Mouse (Mus musculus) lung, embryonic 14.5 days (tissue): Measurements from ENCODE around the gene Wdr74. TPM values are rescaled to one million over a fixed set of nuclear protein-coding genes. Genes with fewer than 3 reads are reported as not detected.
A peak's percentile ranks its signal among the peaks of the same experiment; 100 is the strongest.

Experiments
- ATAC-seq: fragments of 200-750 bp; cut with Nextera tagmentation; 2 replicates; pipeline ENCODE4 v1.8.0; 2017; ENCODE audit warnings: mild to moderate bottlenecking, moderate TSS enrichment, moderate library complexity; ENCODE audit not compliant: insufficient read depth
- DNase-seq: peaks from one replicate; pipeline ENCODE4 v3.0.0-alpha.2; 2015
- H3K27ac ChIP-seq: fragments of 300-500 bp; sonication (generic); 2 replicates; pipeline ENCODE4 v1.5.1; 2014; ENCODE audit warnings: low read depth, mild to moderate bottlenecking, moderate library complexity
- H3K27me3 ChIP-seq: fragments of 300-500 bp; sonication (generic); 2 replicates; pipeline ENCODE4 v1.6.1; 2014; ENCODE audit warnings: low read length, control low read depth; ENCODE audit not compliant: insufficient read depth
- H3K36me3 ChIP-seq: fragments of 300-500 bp; sonication (generic); 2 replicates; pipeline ENCODE4 v1.6.1; 2014; ENCODE audit warnings: control low read depth; ENCODE audit not compliant: insufficient read depth
- H3K4me1 ChIP-seq: fragments of 300-500 bp; sonication (generic); 2 replicates; pipeline ENCODE4 v1.6.1; 2014; ENCODE audit warnings: antibody characterized with exemption, control low read depth; ENCODE audit not compliant: insufficient read depth
- H3K4me2 ChIP-seq: fragments of 300-500 bp; sonication (generic); 2 replicates; pipeline ENCODE4 v1.6.1; 2014; ENCODE audit warnings: mild to moderate bottlenecking
- H3K4me3 ChIP-seq: fragments of 300-500 bp; sonication (generic); 2 replicates; pipeline ENCODE4 v1.5.1; 2014; ENCODE audit warnings: low read depth, low read length
- H3K9ac ChIP-seq: fragments of 300-500 bp; sonication (generic); 2 replicates; pipeline ENCODE4 v1.6.1; 2014
- H3K9me3 ChIP-seq: fragments of 300-500 bp; sonication (generic); 2 replicates; pipeline ENCODE4 v1.6.1; 2016; ENCODE audit warnings: low read depth, low read length, control low read depth
- CTCF ChIP-seq: IDR thresholded peaks from 2 replicates; pipeline ENCODE4 v1.5.1; 2016; ENCODE audit warnings: antibody characterized with exemption, low read depth
- WGBS: fragments of 180-500 bp; shearing (Covaris S2); extraction: QIAGEN DNeasy Blood & Tissue Kit; methylation state at CpG from one replicate; pipeline ENCODE4 v1.1.7; 2014; 5-methylcytosine and 5-hydroxymethylcytosine counted together
- polyA plus RNA-seq: library from polyadenylated mRNA; unstranded; fragments of >200 nt; fragmentation: Nextera tagmentation; extraction: Ambion mirVana; gene quantifications from 2 replicates; pipeline ENCODE4 v1.2.1, GENCODE M21; 2014

Wdr74 gene
- 83.4 and 88.0 TPM in 2 replicates for polyA plus RNA-seq

- H3K27ac ChIP-seq = peak within 1 kb of the TSS; percentile 39
- no peaks in the 10 kb centered on the region for H3K9me3 ChIP-seq
- peaks cover 31% of the 10 kb centered on the region for H3K36me3 ChIP-seq
- H3K4me3 ChIP-seq = peak within 1 kb of the TSS; percentile 77
- under 1% methylated on average over 32 of the region's 32 CpGs for WGBS
- H3K4me2 ChIP-seq = peak within 1 kb of the TSS; percentile 61
- TF ChIP-seq CTCF = no peak
- H3K27me3 ChIP-seq = no peaks in the 10 kb centered on the region
- ATAC-seq (peak; percentile 95), DNase-seq (peak; percentile 98)
- no peaks in the 10 kb centered on the region for H3K4me1 ChIP-seq
- H3K9ac ChIP-seq = peak within 1 kb of the TSS; percentile 78
Observed at GRCm38 (mm10) chr19:8735389-8736159, at the start of gene Wdr74. Gene Wdr74, plus strand, starts transcription at chr19:8735827.

GRCm38 (mm10) chr19:8691871-8692539 lies 43.6 kb upstream of the Wdr74 start:
- no peaks in the 10 kb centered on the region for H3K27me3 ChIP-seq
- H3K4me1 ChIP-seq = no peaks in the 10 kb centered on the region
- no peak overlapping the region for H3K4me3 ChIP-seq
- no peak overlapping the region for H3K4me2 ChIP-seq
- H3K9me3 ChIP-seq = no peaks in the 10 kb centered on the region
- no peak overlapping the region for H3K27ac ChIP-seq
- no peak for TF ChIP-seq CTCF
- H3K36me3 ChIP-seq = no peaks in the 10 kb centered on the region
- no peak for ATAC-seq
- 49% methylated on average over 9 of the region's 9 CpGs for WGBS
- peak; percentile 45 for DNase-seq
- H3K9ac ChIP-seq = no peak overlapping the region

DNA sequence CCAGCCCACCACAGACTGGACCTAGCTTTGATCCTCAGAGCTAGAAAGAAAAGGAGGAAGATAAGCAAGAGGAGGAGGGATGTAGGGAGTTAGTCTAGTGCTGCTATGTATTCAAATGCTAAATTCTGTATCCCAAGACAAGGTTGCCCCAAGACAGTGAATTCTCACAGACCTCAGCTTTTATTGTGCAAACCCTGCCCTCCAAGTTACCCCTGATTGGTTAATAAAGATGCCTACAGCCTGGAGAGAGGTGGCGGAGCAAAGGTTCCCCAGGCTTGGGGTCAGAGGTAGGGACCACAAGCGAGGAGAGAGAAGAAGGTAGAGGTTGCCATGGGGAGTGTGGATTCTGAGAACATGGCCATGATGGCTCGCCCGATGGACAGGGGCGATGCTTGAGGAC lies 42.9 kb upstream of the Wdr74 start:
- H3K9me3 ChIP-seq = no peaks in the 10 kb centered on the region
- 72% methylated on average over 5 of the region's 5 CpGs for WGBS
- H3K4me1 ChIP-seq = no peaks in the 10 kb centered on the region
- no peak overlapping the region for H3K4me3 ChIP-seq
- no peak for TF ChIP-seq CTCF
- ATAC-seq (no peak), DNase-seq (no peak)
- no peaks in the 10 kb centered on the region for H3K36me3 ChIP-seq
- no peaks in the 10 kb centered on the region for H3K27me3 ChIP-seq
- no peak overlapping the region for H3K4me2 ChIP-seq
- no peak overlapping the region for H3K27ac ChIP-seq
- H3K9ac ChIP-seq = no peak overlapping the region

DNA sequence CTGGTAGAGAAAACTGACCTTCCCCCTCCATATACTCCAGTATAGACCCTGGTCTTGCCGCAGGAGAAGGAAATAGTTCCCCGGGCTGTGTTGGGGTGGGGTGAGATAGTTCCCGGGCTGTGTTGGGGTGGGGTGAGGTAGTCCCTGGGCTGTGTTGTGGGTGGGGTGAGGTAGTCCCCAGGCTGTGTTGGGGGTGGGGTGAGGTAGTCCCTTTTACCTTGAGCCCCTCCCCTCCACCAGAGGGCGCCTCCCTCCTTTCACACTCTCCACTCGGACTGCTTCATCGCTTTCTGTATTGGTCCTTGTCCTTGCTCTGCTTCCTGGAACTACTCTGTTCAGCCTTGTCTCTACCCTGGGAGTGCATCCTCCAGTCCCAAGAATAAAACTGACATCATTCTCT lies 40.3 kb upstream of the Wdr74 start:
- no peak overlapping the region for H3K4me2 ChIP-seq
- no peak overlapping the region for H3K9ac ChIP-seq
- no peaks in the 10 kb centered on the region for H3K36me3 ChIP-seq
- H3K27ac ChIP-seq = no peak overlapping the region
- no peaks in the 10 kb centered on the region for H3K4me1 ChIP-seq
- WGBS = 30% methylated on average over 6 of the region's 6 CpGs
- ATAC-seq = peak; percentile 49; the same call in 1 of the 2 replicates
- TF ChIP-seq CTCF = peak; percentile 44
- H3K4me3 ChIP-seq = no peak overlapping the region
- peak; percentile 19 for DNase-seq
- H3K9me3 ChIP-seq = no peaks in the 10 kb centered on the region
- H3K27me3 ChIP-seq = no peaks in the 10 kb centered on the region

DNA sequence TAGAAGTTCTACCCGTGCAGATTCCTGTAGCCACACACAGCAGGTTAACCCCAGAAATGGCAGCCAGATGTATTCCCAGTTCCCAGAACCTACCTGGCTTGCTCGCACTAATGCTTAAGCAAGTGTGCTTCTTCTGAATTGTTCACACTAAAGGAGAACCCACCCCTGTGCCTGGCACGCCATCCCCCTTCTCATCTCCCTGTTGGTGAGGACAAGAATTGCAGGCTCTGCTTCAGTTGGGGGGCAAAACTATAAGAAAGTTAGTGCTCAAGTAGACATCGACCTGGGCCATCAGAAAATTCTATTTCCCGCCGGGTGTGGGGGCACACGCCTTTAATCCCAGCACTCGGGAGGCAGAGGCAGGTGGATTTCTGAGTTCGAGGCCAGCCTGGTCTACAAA lies 36.0 kb upstream of the Wdr74 start:
- Histone ChIP-seq H3K27ac (no peak overlapping the region), H3K4me1 (no peaks in the 10 kb centered on the region), H3K9me3 (no peaks in the 10 kb centered on the region), H3K9ac (no peak overlapping the region), H3K4me3 (no peak overlapping the region), H3K4me2 (no peak overlapping the region), H3K27me3 (no peaks in the 10 kb centered on the region), H3K36me3 (no peaks in the 10 kb centered on the region)
- ATAC-seq (no peak), DNase-seq (no peak)
- peak; percentile 29; the same call in 1 of the 2 replicates for TF ChIP-seq CTCF
- 74% methylated on average over 9 of the region's 9 CpGs for WGBS

GRCm38 (mm10) chr19:8702458-8702857 lies 33.2 kb upstream of the Wdr74 start:
- peak; percentile 23 for DNase-seq
- ATAC-seq = no peak
- no peak for TF ChIP-seq CTCF
- H3K9ac ChIP-seq = no peak overlapping the region
- H3K4me1 ChIP-seq = no peaks in the 10 kb centered on the region
- no peaks in the 10 kb centered on the region for H3K9me3 ChIP-seq
- H3K27ac ChIP-seq = no peak overlapping the region
- H3K4me2 ChIP-seq = no peak overlapping the region
- H3K4me3 ChIP-seq = no peak overlapping the region
- no peaks in the 10 kb centered on the region for H3K27me3 ChIP-seq
- peaks cover 13% of the 10 kb centered on the region for H3K36me3 ChIP-seq
- WGBS = 63% methylated on average over 3 of the region's 3 CpGs

DNA sequence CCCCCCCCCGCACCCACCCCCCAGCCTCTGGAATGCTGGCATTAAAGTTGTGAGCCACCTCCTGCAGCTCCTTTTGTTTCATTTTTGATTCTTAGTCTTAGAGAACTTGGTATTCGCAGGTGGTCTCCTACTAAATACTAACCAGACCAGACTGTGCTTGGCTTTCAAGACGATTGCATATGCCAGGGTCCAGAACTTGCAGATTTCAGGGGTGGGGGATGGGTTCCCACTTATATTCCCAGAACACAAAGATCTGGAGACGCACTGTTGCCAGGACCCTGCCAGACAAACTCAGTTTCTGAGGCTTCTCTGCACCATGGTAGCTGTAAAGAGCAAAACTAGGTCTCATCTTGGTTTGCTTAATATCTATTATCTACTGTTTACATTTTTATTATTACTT lies 32.1 kb upstream of the Wdr74 start:
- Histone ChIP-seq H3K4me2 (no peak overlapping the region), H3K27ac (no peak overlapping the region), H3K4me3 (no peak overlapping the region), H3K9me3 (no peaks in the 10 kb centered on the region), H3K27me3 (no peaks in the 10 kb centered on the region), H3K9ac (no peak overlapping the region), H3K4me1 (no peaks in the 10 kb centered on the region), H3K36me3 (peaks cover 24% of the 10 kb centered on the region)
- TF ChIP-seq CTCF = no peak
- no peak for ATAC-seq
- no peak for DNase-seq
- 60% methylated on average over 4 of the region's 4 CpGs for WGBS
